Mouse (Mus musculus): ENCODE data around the gene Pan3.
A peak's percentile ranks its signal among the peaks of the same experiment; 100 is the strongest.

The Pan3 gene

DNA sequence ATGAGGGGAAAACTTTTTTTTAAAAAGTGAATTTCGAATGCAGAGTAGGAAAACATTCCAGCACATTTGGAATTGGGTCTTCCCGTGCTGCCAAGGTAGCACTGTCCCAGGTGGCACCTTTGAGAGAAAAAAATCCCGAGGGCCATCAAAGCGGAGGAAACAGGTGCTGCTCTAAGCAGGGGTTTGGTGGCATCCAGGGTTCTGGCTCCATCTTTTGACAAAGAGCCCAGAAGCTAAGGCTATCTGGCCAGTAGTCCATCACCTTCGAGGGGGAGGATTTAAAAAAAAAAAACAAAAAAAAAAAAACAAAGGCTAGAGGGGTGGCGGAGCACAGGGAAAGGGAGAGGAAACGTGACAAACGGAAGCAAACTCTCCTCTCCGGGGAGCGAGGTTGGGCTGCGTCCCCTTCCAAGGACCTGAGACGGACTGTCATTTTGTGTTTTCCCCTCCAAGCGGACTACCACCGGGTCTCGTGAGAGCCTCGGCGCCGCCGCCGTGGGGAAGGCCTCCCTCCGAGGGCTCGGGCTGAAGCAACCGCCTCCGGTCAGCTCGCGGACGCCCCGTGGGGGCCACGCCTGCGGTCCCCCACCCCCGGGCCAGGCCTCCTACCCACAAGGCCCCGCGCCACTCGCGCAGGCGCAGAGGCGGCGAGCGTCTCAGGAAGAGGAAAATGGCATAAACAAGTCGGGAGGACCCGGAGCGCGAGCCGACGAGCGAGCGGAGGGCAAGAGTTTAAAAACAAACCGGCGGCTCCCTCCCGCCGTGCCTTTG is at the start of gene Pan3:
Gene Pan3, plus strand, starts transcription at position 627 of the 771 bp plus-strand sequence.
- DNase-seq (ENCODE audit: low read depth, low spot score) = peak; percentile 93

- peak; percentile 81 for DNase-seq (ENCODE audit: low read depth, low spot score)
Measured at GRCm38 (mm10) chr5:147381396-147381795, 48.6 kb upstream of the Pan3 start.

DNA sequence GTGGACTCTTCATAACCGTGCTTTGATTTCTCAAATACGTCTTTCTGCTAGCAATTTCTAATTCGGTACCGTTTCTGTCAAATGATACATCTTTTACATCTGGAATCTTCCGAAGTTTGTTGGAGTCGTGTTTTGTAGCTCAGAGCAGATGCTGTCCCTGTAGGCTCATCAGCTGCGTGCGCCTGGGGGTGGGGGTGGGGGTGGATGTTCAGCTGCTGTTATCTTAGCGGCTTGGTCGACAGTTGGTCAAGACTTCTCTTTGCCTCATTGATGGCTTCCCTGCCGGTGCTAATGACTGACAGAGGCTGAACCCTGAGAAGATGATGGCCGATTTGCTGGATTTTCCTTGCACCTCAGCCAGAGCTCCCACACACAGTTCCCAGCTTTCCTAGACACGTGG is 43.1 kb upstream of the Pan3 start:
- DNase-seq (ENCODE audit: low read depth, low spot score) = no peak

DNA sequence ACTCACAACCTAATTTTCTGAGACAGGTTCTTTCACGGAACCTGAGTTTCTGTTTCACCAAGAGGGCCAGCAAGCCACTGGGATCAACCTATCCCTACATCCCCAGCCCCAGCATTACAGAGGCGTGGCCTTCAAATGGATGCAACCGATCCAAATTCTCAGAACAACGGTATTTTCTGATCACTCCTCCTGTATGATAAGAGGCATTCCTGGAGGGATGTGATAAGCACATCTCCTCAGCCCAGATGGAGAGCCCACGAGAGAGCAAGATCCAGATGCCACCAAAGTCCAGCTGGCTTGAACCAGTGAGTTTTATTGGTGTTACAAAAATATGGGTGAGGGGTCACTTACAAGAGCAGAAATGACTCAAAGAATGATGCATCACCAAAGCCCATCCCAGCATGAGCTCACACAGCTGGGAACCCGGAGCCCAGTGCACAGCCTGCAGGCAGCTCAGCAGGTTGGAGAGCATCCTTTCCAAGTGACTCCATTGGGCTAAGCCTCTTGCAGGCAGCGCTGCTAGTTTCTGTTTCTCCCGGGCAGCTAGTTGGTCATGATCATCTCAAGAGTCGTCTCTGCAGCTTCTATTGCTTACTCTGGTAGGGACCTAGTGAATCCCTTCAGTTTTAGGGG is 41.5 kb upstream of the Pan3 start:
- DNase-seq (ENCODE audit: low read depth, low spot score) = no peak

DNA sequence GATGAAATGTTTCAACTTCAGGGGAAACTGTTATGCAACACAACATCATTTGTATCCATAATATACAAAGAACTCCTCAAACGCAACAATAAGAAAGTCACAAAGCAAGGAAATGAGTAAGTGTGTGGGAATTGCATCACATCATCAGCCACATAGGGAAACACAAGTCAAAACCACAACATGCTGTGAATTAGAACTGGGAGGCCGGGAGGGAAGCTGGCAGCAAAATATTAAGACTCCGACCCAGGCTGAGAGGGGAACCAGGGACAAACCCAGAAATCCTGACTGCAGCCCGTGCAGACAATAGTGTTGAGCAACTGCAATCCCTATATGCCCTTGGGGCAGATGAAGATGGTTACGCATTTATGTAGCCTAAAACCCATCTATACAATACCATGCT is 40.9 kb upstream of the Pan3 start:
- DNase-seq (ENCODE audit: low read depth, low spot score) = no peak

DNA sequence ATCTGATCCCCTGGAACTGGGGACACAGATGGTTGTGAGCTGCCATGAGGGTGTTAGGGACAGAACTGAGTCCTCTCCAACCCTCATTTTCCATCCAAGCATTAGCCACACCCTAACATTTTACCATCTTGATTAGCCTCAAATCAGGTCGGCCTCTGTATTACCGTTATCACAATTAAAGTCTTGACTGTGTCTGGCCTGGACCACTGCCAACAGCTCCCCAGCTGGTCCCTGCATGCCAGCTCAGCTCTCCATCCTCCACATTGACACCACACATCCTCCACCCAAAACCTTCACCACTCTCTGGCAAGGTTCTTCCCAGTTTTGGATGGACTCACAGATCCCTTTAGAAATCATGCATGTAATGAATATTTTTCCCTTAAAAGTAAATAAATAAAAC is 39.2 kb upstream of the Pan3 start:
- DNase-seq (ENCODE audit: low read depth, low spot score) = no peak

GRCm38 (mm10) chr5:147392667-147393213 is 37.2 kb upstream of the Pan3 start:
- no peak for DNase-seq (ENCODE audit: low read depth, low spot score)

DNA sequence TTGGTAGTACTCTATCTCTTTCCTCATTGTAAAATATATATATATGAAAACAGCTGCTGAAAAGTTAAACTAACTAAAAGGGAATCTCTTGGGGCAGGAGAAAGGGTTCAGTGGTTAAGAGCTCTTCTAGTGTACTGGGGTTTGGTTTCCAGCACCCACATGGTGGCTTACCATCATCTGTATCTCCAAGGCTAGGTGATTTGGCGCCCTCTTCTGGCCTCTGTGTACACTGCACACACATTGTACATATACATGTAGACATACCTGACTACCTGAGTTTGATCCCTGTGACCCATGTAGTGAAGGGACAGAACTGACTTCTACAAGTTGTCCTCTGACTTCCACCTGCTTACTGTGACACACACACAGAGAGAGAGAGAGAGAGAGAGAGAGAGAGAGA is 34.9 kb upstream of the Pan3 start:
- DNase-seq (ENCODE audit: low read depth, low spot score) = peak; percentile 46

- no peak for DNase-seq (ENCODE audit: low read depth, low spot score)
Measured at GRCm38 (mm10) chr5:147399843-147400504, 30.0 kb upstream of the Pan3 start, which contains the start of gene Flt3. Flt3 (minus strand) TSS chr5:147400489.

GRCm38 (mm10) chr5:147400505-147400979 is 29.4 kb upstream of the Pan3 start:
- DNase-seq (ENCODE audit: low read depth, low spot score) = no peak

GRCm38 (mm10) chr5:147401024-147401423 is 28.9 kb upstream of the Pan3 start:
- DNase-seq (ENCODE audit: low read depth, low spot score) = no peak

GRCm38 (mm10) chr5:147402505-147402904 is 27.5 kb upstream of the Pan3 start:
- DNase-seq (ENCODE audit: low read depth, low spot score) = peak; percentile 76

DNA sequence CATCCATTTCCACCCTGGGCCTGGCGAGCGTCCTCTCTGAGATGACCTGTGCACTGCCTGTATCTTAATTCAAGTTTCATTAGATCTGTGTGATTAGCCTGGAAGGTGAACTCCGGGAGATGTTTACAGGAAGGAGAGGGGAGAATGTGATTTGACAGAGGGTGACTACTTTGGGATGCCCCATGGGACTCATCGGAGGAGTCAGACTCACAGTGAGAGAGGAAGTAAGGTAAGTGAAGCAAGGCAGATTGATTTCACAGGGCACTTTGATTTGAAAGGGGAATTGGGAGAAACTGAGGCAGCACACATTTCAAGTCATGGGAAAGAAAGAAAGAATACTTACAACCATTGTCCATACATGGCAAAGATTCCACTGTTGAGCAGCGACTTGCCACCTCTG is 23.8 kb upstream of the Pan3 start:
- no peak for DNase-seq (ENCODE audit: low read depth, low spot score)

DNA sequence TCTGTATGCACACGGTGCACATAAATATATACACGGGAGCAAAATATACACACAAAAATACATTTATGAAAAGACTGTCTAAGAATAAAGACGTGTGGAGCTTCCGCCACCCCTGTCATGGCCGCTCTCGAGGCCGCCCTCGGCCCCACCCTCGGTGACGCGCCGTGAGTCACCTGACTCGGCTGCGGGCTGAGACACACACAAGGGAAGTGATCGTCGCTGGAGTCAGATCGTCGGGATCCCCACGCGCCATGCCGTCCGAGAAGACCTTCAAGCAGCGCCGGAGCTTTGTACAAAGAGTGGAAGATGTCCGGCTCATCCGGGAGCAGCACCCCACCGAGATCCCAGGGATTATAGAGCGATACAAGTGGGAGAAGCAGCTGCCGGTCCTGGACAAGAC is 21.2 kb upstream of the Pan3 start:
- peak; percentile 64 for DNase-seq (ENCODE audit: low read depth, low spot score)

DNA sequence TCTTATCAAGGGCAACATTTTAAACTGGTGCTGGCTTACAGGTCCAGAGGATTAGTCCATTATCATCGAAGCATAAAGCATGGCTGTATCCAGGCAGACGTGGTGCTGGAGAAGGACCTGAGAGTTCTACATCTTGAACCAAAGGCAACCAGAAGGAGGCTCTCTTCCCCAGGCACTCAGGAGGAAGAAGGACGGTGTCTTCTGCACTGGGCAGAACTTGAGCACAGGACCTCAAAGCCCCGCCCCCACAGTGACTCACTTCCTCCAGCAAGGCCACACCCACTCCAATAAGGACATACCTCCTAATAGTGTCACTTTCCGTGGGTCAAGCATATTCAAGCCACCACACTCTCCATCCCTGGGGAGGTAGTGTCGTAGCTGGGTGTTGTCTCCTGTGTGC is 19.4 kb upstream of the Pan3 start:
- DNase-seq (ENCODE audit: low read depth, low spot score) = peak; percentile 60

- no peak for DNase-seq (ENCODE audit: low read depth, low spot score)
Measured at GRCm38 (mm10) chr5:147417986-147418385, 12.0 kb upstream of the Pan3 start.

GRCm38 (mm10) chr5:147418394-147419121 is 11.4 kb upstream of the Pan3 start:
- DNase-seq (ENCODE audit: low read depth, low spot score) = peak; percentile 86

DNA sequence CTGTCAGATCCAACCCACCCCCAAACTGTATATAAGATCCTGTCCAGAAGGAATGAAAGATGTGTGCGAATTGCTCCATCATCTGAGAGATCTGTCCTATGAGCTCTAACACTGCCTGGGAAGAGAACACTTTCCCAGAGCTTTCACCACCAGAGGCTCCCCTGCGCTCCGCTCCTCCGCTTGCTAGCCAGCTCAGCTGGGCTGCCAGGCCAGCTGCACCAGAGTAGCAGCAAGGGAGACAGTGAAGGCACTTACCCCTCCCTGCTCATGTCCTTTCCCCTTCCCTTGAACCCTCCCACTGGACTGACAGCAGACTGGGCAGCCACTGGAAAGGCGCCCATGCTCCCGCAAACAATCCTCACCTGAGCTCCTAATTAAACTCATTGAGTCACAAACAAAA is 6.3 kb upstream of the Pan3 start:
- DNase-seq (ENCODE audit: low read depth, low spot score) = no peak

DNA sequence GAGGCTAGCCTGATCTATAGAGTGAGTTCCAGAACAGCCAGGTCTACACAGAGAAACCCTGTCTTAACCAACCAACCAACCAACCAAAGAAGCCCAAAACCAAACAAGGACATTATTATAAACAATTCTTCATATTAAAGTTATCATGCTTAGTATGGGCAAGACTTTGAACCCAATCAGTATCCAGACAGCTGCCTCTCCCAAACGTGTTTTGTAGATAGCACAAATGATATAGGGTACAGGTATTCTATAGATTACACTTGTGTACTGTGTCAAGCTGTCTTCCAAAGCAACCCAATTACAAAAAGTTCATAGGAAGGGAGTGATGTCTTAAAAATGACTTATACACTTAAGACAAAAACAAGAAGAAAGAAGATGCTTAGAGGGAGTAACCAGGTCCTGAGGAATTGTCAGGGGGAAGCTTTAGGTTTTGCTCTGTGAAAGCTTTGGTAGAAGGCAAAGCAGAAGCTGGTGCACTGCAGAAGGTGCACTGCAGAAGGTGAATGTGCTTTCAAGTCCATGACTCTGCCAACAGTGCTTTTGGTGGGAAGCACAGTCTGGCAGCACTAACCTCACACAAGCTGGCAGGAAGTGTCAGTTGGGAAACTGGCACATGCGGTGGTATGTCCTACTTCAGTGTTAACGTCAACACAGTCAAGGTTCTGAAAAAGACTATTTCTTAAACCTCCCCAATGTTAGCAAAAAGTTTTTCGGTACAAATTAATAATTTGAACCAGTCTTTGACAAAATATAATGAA is 3.7 kb upstream of the Pan3 start:
- DNase-seq (ENCODE audit: low read depth, low spot score) = no peak

DNA sequence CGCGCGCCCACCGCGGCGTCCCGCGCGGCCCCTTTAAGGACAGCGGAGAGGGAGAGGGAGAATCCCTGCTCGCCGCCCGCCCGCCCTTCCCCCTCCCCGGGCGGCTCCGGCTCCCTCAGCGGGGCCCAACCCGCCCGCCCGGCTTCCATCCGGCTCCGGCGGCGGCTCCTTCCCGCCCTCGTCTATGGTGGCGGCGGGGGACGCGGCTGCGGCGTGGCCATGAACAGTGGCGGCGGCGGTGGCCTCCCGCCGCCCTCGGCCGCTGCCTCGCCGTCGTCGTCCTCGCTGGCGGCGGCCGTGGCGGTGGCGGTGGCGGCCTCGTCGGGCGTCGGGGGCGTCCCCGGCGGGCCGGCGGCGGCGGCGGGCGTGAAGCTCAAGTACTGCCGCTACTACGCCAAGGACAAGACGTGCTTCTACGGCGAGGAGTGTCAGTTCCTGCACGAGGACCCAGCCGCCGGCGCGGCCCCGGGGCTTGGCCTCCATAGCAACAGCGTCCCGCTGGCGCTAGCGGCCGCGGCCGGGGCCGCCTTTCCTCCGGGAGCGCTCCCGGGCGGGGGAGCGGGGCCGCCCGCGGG is 487 bp downstream of the Pan3 start:
- no peak for DNase-seq (ENCODE audit: low read depth, low spot score)
